Mouse (Mus musculus) embryonic stem cell, embryonic (primary cell): ENCODE data around the gene Cpm.
"Not testable (repeated sequence)": the region's sequence is repeated elsewhere in the genome, so short reads cannot be mapped to it uniquely, and the experiment has no call there.

Source experiments
- CTCF ChIA-PET, 4 experiments: fragments of 300-600 bp in 2 of 4; fragments of 350-600 bp in 2 of 4; sonication (Branson Sonifier 250); formaldehyde crosslinking; loops; one replicate each; lab custom pipeline; 2022; ENCODE audit warnings: inconsistent platforms in 2 of 4; lab: Charles Lee
- POLR2A ChIA-PET, 4 experiments: fragments of 300-600 bp in 2 of 4; fragments of 350-600 bp in 2 of 4; sonication (Branson Sonifier 250); formaldehyde crosslinking; loops; one replicate each; lab custom pipeline; 2022; ENCODE audit warnings: antibody characterized with exemption in 4 of 4, inconsistent platforms in 1 of 4; lab: Charles Lee

Cpm gene

GRCm38 (mm10) chr10:117590331-117591301 is 38.7 kb upstream of the Cpm start:
- ChIA-PET POLR2A (no interaction called here), CTCF (no interaction called here)

GRCm38 (mm10) chr10:117591766-117592165 is 37.5 kb upstream of the Cpm start:
- ChIA-PET CTCF (no interaction called here), POLR2A (no interaction called here)

GRCm38 (mm10) chr10:117592306-117593040 is 36.8 kb upstream of the Cpm start:
- ChIA-PET CTCF (no interaction called here), POLR2A (no interaction called here)

- ChIA-PET POLR2A (no interaction called here), CTCF (interaction anchor here in 1 of 4 experiments (0.6 kb wide), 2 partner anchors 87 to 272 kb away, joined by 3 to 4 read pairs; no protein-coding TSS in a partner anchor)
These were observed 36.2 kb upstream of the Cpm start for GRCm38 (mm10) chr10:117593041-117593570.

GRCm38 (mm10) chr10:117593857-117594256 is 35.4 kb upstream of the Cpm start:
- ChIA-PET POLR2A (interaction anchor here in 1 of 4 experiments (1.0 kb wide), 1 partner anchor 35 kb away, joined by 3 read pairs; the partner anchor contains the start of gene Cpm), CTCF (interaction anchor here in 1 of 4 experiments (0.6 kb wide), 2 partner anchors 87 to 273 kb away, joined by 3 to 4 read pairs; no protein-coding TSS in a partner anchor)

- ChIA-PET CTCF (no interaction called here), POLR2A (interaction anchor here in 1 of 4 experiments (1.0 kb wide), 1 partner anchor 35 kb away, joined by 3 read pairs; the partner anchor contains the start of gene Cpm)
These were observed 34.9 kb upstream of the Cpm start for GRCm38 (mm10) chr10:117594291-117594850.

- POLR2A ChIA-PET: interaction anchor here in 1 of 4 experiments (1.0 kb wide), 1 partner anchor 34 kb away, joined by 3 read pairs; the partner anchor contains the start of gene Cpm
- CTCF ChIA-PET: no interaction called here
These were observed 34.4 kb upstream of the Cpm start for GRCm38 (mm10) chr10:117594913-117595312.

- ChIA-PET CTCF (no interaction called here), POLR2A (no interaction called here)
These were observed 33.7 kb upstream of the Cpm start for GRCm38 (mm10) chr10:117595442-117596164.

GRCm38 (mm10) chr10:117596165-117596735 is 33.0 kb upstream of the Cpm start:
- POLR2A ChIA-PET: no interaction called here
- CTCF ChIA-PET: interaction anchor here in 1 of 4 experiments (0.6 kb wide), 1 partner anchor 8 kb away, joined by 3 read pairs; no protein-coding TSS in a partner anchor

- ChIA-PET POLR2A (no interaction called here), CTCF (interaction anchor here in 1 of 4 experiments (0.6 kb wide), 1 partner anchor 9 kb away, joined by 3 read pairs; no protein-coding TSS in a partner anchor)
These were observed 32.5 kb upstream of the Cpm start for GRCm38 (mm10) chr10:117596771-117597324.

- POLR2A ChIA-PET: interaction anchor here in 1 of 4 experiments (1.3 kb wide), 1 partner anchor 31 kb away, joined by 3 read pairs; no protein-coding TSS in a partner anchor
- CTCF ChIA-PET: not testable (repeated sequence)
These were observed 31.7 kb upstream of the Cpm start for GRCm38 (mm10) chr10:117597371-117598265.

- POLR2A ChIA-PET: interaction anchor here in 1 of 4 experiments (1.3 kb wide), 1 partner anchor 30 kb away, joined by 3 read pairs; no protein-coding TSS in a partner anchor
- CTCF ChIA-PET: no interaction called here
These were observed 30.9 kb upstream of the Cpm start for GRCm38 (mm10) chr10:117598266-117598950.

GRCm38 (mm10) chr10:117598951-117599572 is 30.2 kb upstream of the Cpm start:
- CTCF ChIA-PET: not testable (repeated sequence)
- POLR2A ChIA-PET: interaction anchor here in 2 of 4 experiments (0.7 to 1.3 kb wide), 2 partner anchors 30 to 96 kb away, joined by 3 read pairs; no protein-coding TSS in a partner anchor

GRCm38 (mm10) chr10:117601146-117602035 is 27.9 kb upstream of the Cpm start:
- CTCF ChIA-PET: interaction anchor here in 3 of 4 experiments (0.6 to 1.2 kb wide), 5 partner anchors 11 to 998 kb away, joined by 3 to 7 read pairs (median 3); partner anchors contain the start of gene Cpm (in 1 of the 3)
- POLR2A ChIA-PET: interaction anchor here in 1 of 4 experiments (1.3 kb wide), 1 partner anchor 57 kb away, joined by 4 read pairs; no protein-coding TSS in a partner anchor
